Mouse (Mus musculus): ENCODE measurements around the gene Tvp23b. TPM values are rescaled to one million over a fixed set of nuclear protein-coding genes. Genes with fewer than 3 reads are reported as not detected.
A peak's percentile ranks its signal among the peaks of the same experiment; 100 is the strongest.

Gene Tvp23b
- polyA plus RNA-seq, 1 experiment from 2014 or later = 47.7 TPM

DNA sequence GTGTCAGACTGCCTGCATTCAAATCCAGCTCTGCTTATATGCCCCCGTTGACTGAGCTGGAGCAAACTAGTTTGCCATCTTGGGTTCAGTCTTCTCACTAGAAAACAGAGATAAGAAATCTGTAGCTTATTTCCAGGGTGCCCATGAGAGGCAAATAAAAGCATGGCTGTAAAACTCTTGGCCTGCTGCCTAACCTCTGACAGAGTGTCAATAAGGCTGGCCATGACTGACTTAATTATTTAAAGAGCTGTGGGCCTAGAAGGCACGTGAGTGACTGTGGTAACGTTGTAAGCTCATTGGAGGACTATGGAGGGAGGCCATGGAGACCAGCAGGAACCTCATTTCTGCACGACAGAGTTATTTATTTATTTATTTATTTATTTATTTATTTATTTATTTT lies 66.3 kb downstream of the Tvp23b start:
- no peaks in the 10 kb centered on the region for H3K36me3 ChIP-seq

DNA sequence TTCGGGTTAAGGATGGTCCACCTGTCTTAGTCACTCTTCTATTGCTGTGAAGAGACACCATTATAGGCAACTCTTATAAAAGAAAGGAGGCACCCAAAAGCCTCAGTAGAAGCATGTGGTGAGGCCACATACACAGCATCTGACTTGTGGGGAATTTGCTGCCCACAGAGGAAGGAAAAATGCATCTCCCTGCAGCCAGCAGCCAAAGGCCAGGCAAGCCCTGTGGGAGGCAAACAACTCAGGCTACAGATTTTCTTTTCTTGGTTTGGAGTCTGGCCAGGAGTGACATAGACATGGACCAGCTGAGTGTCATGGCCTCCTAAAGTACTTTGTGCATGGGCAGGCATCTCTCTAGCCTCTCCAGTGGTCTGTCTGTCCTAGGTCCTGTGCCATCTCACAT lies 70.3 kb downstream of the Tvp23b start:
- no peak overlapping the region for H3K27ac ChIP-seq (replicated peaks)
- H3K4me3 ChIP-seq = no peak overlapping the region
- no peaks in the 10 kb centered on the region for H3K4me1 ChIP-seq
- no peak overlapping the region for H3K4me2 ChIP-seq
- H3K9ac ChIP-seq = no peak overlapping the region
- WGBS = 75% methylated on average over 1 of the region's 1 CpGs
- H3K36me3 ChIP-seq = no peaks in the 10 kb centered on the region
- no peak for ATAC-seq (ENCODE audit: extremely low read depth, insufficient number of reproducible peaks, low FRiP score, low TSS enrichment)
- H3K9me3 ChIP-seq = no peaks in the 10 kb centered on the region
- H3K27me3 ChIP-seq (replicated peaks) = no peaks in the 10 kb centered on the region

More for the DNA sequence above, 66.3 kb downstream of the Tvp23b start:
- H3K9me3 ChIP-seq = no peaks in the 10 kb centered on the region
- 68% methylated on average over 4 of the region's 4 CpGs for WGBS
- H3K4me3 ChIP-seq = no peak overlapping the region
- no peak overlapping the region for H3K9ac ChIP-seq
- peaks cover 3% of the 10 kb centered on the region; the same call in 1 of the 2 replicates for H3K4me1 ChIP-seq
- H3K27ac ChIP-seq (replicated peaks) = no peak overlapping the region
- no peak overlapping the region for H3K4me2 ChIP-seq
- ATAC-seq (ENCODE audit: extremely low read depth, insufficient number of reproducible peaks, low FRiP score, low TSS enrichment) = no peak
- H3K27me3 ChIP-seq (replicated peaks) = no peaks in the 10 kb centered on the region

DNA sequence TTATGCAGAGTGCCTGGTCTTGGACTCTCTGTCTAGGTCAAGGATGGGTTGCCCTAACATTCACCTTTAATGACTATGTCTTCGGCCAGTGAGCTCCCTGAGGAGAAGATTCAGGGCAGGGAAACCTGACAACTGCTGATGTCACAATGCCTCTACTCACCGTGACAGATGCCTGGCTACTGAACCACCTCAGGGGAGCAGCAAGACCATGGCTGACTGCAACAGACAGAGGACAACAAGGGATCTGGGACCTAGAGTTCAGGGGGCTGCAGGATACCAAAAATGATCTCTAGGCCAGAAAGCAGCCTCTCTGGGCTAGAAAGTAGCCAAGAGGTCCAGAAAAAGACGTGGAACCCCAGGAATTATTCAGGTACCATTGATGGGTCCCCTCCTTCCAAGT lies 71.8 kb downstream of the Tvp23b start, which contains the start of gene Cdrt4:
Gene Cdrt4 (plus strand): TSS at position 182 of the 400 bp plus-strand sequence.
- H3K36me3 ChIP-seq = no peaks in the 10 kb centered on the region

DNA sequence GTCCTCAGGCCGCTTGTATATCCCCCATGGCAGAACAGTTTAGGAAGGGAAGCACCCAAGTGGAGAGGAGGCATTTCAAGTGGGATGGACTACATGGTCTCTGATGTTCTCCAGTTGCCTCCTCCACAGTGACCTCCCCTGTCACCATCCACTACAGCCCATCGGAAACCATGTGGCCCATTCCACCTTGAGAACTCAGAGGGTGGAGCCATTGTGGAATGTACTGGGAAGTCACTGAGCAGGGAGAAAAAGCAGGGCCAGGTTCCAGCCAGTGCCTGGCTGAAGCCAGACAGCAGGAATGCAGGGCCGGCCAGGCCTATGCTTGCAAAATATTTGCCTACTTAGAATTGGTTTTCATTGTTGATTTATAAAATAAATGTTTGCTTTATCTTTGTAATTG lies 75.5 kb downstream of the Tvp23b start:
- H3K9me3 ChIP-seq = peaks cover 6% of the 10 kb centered on the region; the same call in 1 of the 2 replicates
- H3K27me3 ChIP-seq (replicated peaks) = no peaks in the 10 kb centered on the region
- no peaks in the 10 kb centered on the region for H3K36me3 ChIP-seq
- no peak overlapping the region for H3K9ac ChIP-seq
- no peak overlapping the region for H3K27ac ChIP-seq (replicated peaks)
- no peak overlapping the region for H3K4me2 ChIP-seq
- ATAC-seq (ENCODE audit: extremely low read depth, insufficient number of reproducible peaks, low FRiP score, low TSS enrichment) = no peak
- WGBS = 53% methylated on average over 3 of the region's 3 CpGs
- H3K4me1 ChIP-seq = no peaks in the 10 kb centered on the region
- no peak overlapping the region for H3K4me3 ChIP-seq

More for the DNA sequence above, 71.8 kb downstream of the Tvp23b start, which contains the start of gene Cdrt4:
- Histone ChIP-seq H3K9me3 (peaks cover 6% of the 10 kb centered on the region; the same call in 1 of the 2 replicates), H3K9ac (no peak within 1 kb of the TSS), H3K4me1 (no peaks in the 10 kb centered on the region), H3K4me3 (no peak within 1 kb of the TSS), H3K27me3 (replicated peaks) (no peaks in the 10 kb centered on the region), H3K27ac (replicated peaks) (no peak within 1 kb of the TSS), H3K4me2 (no peak within 1 kb of the TSS)
- ATAC-seq (ENCODE audit: extremely low read depth, insufficient number of reproducible peaks, low FRiP score, low TSS enrichment) = no peak
- WGBS = 75% methylated on average over 3 of the region's 3 CpGs

DNA sequence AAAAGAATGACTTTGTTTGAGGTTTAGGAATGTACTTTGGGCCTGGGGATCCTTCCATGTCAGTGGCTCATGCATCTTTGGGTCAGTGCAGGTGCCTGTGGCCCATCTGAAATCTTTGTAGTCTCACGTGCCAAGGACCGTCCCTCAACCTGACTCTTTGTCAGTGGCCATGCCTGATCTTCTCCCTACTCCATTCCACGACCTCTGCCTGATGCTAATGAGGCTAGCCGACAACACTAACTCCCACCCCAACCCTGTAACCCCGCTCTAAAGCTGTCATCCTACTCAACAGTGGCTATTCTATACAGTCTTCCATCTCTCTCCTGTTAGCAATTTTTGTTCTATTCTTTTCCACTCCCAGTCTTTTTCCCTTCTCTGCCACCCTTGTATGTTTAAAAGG lies 75.9 kb downstream of the Tvp23b start:
- 81% methylated on average over 5 of the region's 5 CpGs for WGBS
- no peak overlapping the region for H3K4me2 ChIP-seq
- H3K4me3 ChIP-seq = no peak overlapping the region
- no peaks in the 10 kb centered on the region for H3K27me3 ChIP-seq (replicated peaks)
- no peak overlapping the region for H3K27ac ChIP-seq (replicated peaks)
- no peaks in the 10 kb centered on the region for H3K4me1 ChIP-seq
- no peak overlapping the region for H3K9ac ChIP-seq
- no peak for ATAC-seq (ENCODE audit: extremely low read depth, insufficient number of reproducible peaks, low FRiP score, low TSS enrichment)
- peaks cover 6% of the 10 kb centered on the region; the same call in 1 of the 2 replicates for H3K9me3 ChIP-seq
- no peaks in the 10 kb centered on the region for H3K36me3 ChIP-seq

DNA sequence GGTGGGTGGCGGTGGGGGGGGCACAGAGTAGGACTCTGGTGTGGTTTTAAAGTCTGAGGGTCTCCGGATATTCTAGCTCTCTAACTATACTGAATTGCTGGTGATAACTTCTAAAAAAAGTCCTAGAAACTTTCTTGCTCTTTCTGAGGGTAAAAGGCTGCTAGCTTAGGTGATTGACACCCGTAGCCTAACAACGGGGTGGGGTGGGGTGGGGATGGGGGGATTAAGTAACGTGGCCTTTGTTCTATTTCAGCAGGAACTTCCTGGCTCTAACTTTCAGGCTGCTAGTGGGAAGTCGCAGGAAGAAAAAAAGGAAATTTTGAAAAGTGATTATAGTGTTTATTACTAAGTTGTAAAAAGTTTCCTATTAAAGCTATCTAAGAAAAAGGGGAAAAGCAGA lies 76.5 kb downstream of the Tvp23b start:
- no peak overlapping the region for H3K4me3 ChIP-seq
- ATAC-seq (ENCODE audit: extremely low read depth, insufficient number of reproducible peaks, low FRiP score, low TSS enrichment) = no peak
- H3K4me1 ChIP-seq = no peaks in the 10 kb centered on the region
- WGBS = 37% methylated on average over 6 of the region's 6 CpGs
- no peaks in the 10 kb centered on the region for H3K36me3 ChIP-seq
- H3K9me3 ChIP-seq = peaks cover 6% of the 10 kb centered on the region; the same call in 1 of the 2 replicates
- H3K27ac ChIP-seq (replicated peaks) = no peak overlapping the region
- H3K9ac ChIP-seq = no peak overlapping the region
- H3K4me2 ChIP-seq = no peak overlapping the region
- no peaks in the 10 kb centered on the region for H3K27me3 ChIP-seq (replicated peaks)

DNA sequence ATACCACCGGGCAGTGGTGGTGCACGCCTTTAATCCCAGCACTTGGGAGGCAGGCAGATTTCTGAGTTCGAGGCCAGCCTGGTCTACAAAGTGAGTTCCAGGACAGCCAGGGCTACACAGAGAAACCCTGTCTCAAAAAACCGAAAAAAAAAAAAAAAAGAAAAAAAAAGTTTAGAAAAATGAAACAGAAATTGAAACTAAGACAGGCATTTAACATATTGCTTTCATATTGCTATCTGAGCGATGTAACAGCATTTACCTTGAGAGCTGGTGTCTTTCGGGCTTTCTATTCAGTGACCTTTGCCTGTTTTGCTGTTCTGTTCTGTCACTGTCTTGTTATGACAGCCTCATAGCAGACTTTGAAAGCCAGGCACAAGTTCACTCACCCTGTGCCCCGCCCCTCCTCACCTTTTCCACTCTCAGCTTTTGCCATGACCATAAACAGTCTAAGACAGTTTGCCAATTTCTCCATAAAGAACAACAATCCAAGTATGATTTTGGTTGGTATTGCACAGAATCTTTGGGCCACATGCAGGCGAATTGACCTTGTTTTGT lies 78.4 kb downstream of the Tvp23b start:
- ATAC-seq (ENCODE audit: extremely low read depth, insufficient number of reproducible peaks, low FRiP score, low TSS enrichment) = no peak
- no peaks in the 10 kb centered on the region for H3K27me3 ChIP-seq (replicated peaks)
- no peak overlapping the region for H3K9ac ChIP-seq
- H3K4me1 ChIP-seq = no peaks in the 10 kb centered on the region
- no peak overlapping the region for H3K4me3 ChIP-seq
- no peaks in the 10 kb centered on the region for H3K36me3 ChIP-seq
- H3K9me3 ChIP-seq = peaks cover 6% of the 10 kb centered on the region; the same call in 1 of the 2 replicates
- no peak overlapping the region for H3K4me2 ChIP-seq
- 79% methylated on average over 8 of the region's 8 CpGs for WGBS
- H3K27ac ChIP-seq (replicated peaks) = no peak overlapping the region

DNA sequence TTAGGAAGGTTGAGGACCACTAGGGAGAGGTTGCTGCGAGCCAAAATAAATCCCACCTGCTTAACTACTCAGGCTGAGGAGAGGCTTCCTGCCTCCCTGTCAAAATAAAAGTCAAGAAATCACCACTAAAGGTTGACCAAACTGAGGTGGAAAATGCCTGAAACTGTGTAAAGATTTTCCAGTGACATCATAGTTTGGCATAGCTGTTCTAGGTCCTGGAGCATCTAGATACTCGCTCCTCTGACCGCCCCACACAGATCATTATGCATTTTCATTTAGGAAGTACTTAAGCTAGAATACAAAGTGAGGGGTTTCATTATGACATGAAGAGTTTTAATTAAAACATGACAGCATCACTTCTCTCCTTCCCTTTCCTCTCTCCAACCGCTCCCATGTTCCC lies 84.0 kb downstream of the Tvp23b start:
- Histone ChIP-seq H3K36me3 (no peaks in the 10 kb centered on the region), H3K4me3 (no peak overlapping the region), H3K27ac (replicated peaks) (no peak overlapping the region), H3K27me3 (replicated peaks) (no peaks in the 10 kb centered on the region), H3K4me1 (peaks cover 21% of the 10 kb centered on the region), H3K9ac (no peak overlapping the region), H3K4me2 (no peak overlapping the region), H3K9me3 (no peaks in the 10 kb centered on the region)
- ATAC-seq (ENCODE audit: extremely low read depth, insufficient number of reproducible peaks, low FRiP score, low TSS enrichment) = no peak
- WGBS = 60% methylated on average over 4 of the region's 4 CpGs

DNA sequence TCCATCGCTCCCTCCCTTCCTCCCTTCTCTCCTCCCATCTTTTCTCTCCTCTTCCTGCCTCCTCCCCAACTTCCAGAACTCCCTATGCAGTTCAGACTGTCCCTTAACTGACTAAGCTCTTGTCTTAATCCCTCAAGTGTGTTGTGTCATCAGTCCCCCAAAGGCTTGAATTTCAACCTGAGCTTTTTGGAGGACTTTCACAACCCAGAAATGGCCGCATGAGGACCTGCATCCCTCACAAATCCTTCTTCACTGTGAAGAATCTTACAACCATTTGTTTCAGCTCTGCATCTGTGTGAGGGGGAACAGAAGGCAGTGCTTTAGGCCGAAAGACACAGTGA lies 87.1 kb downstream of the Tvp23b start:
- peak overlapping the region; percentile 94 for H3K27ac ChIP-seq (replicated peaks)
- H3K4me1 ChIP-seq = peaks cover 21% of the 10 kb centered on the region
- peak overlapping the region; percentile 73 for H3K4me2 ChIP-seq
- H3K4me3 ChIP-seq = peak overlapping the region; percentile 48; the same call in 1 of the 2 replicates
- ATAC-seq (ENCODE audit: extremely low read depth, insufficient number of reproducible peaks, low FRiP score, low TSS enrichment) = no peak
- H3K9ac ChIP-seq = peak overlapping the region; percentile 70
- H3K27me3 ChIP-seq (replicated peaks) = no peaks in the 10 kb centered on the region
- H3K36me3 ChIP-seq = no peaks in the 10 kb centered on the region
- WGBS = 38% methylated on average over 3 of the region's 3 CpGs
- H3K9me3 ChIP-seq = no peaks in the 10 kb centered on the region

Other genes starting within 250 kb of the Tvp23b start
- gene Lrrc75a, start 230.9 kb upstream of the Tvp23b start, polyA plus RNA-seq (2015; fragmentation: Nextera tagmentation; extraction: Ambion mirVana) = 14.3 and 17.0 TPM in 2 replicates
- 42.8 and 53.9 TPM in 2 replicates for gene Mmgt2, start 230.8 kb upstream of the Tvp23b start, polyA plus RNA-seq (2015; fragmentation: Nextera tagmentation; extraction: Ambion mirVana)
- gene Zfp287, start 147.6 kb upstream of the Tvp23b start, polyA plus RNA-seq (2015; fragmentation: Nextera tagmentation; extraction: Ambion mirVana) = 3.6 and 3.8 TPM in 2 replicates
- not detected in 2 replicates for gene Gm10428, start 126.4 kb upstream of the Tvp23b start, polyA plus RNA-seq (2015; fragmentation: Nextera tagmentation; extraction: Ambion mirVana)
- gene Zfp286, start 90.0 kb upstream of the Tvp23b start, polyA plus RNA-seq (2015; fragmentation: Nextera tagmentation; extraction: Ambion mirVana) = 9.9 and 10.2 TPM in 2 replicates
- 5.7 and 5.8 TPM in 2 replicates for gene Trim16, start 59.2 kb upstream of the Tvp23b start, polyA plus RNA-seq (2015; fragmentation: Nextera tagmentation; extraction: Ambion mirVana)
- 0.13 TPM in 1 of 2 replicates, not detected in the other for gene Fbxw10, start 32.4 kb upstream of the Tvp23b start, polyA plus RNA-seq (2015; fragmentation: Nextera tagmentation; extraction: Ambion mirVana)
- not detected in 2 replicates for gene Cdrt4, start 71.7 kb downstream of the Tvp23b start, polyA plus RNA-seq (2015; fragmentation: Nextera tagmentation; extraction: Ambion mirVana)
- not detected in 2 replicates for gene Tekt3, start 182.2 kb downstream of the Tvp23b start, polyA plus RNA-seq (2015; fragmentation: Nextera tagmentation; extraction: Ambion mirVana)
- gene Pmp22, start 249.5 kb downstream of the Tvp23b start, polyA plus RNA-seq (2015; fragmentation: Nextera tagmentation; extraction: Ambion mirVana) = 74.1 and 78.4 TPM in 2 replicates